Mouse (Mus musculus): Measurements from ENCODE around the gene Wdr62. TPM values are rescaled to one million over a fixed set of nuclear protein-coding genes. Genes with fewer than 3 reads are reported as not detected.
A peak's percentile ranks its signal among the peaks of the same experiment; 100 is the strongest.
"Not testable (repeated sequence)": the region's sequence is repeated elsewhere in the genome, so short reads cannot be mapped to it uniquely, and the experiment has no call there.

The Wdr62 gene
- polyA plus RNA-seq, 1 experiment from 2014 or later, result 7.7 TPM

GRCm38 (mm10) chr7:30251956-30252954 is 28.0 kb downstream of the Wdr62 start:
- Histone ChIP-seq H3K36me3 (ENCODE audit: control insufficient read depth, insufficient read depth, low read length) (peaks cover 12% of the 10 kb centered on the region; the same call in 1 of the 2 replicates), H3K4me2 (no peak overlapping the region)
- ATAC-seq (replicated peaks; ENCODE audit: insufficient number of reproducible peaks, low FRiP score, low TSS enrichment), result no peak

GRCm38 (mm10) chr7:30237374-30237773 is 42.8 kb downstream of the Wdr62 start:
- 79% methylated on average over 3 of the region's 3 CpGs for WGBS (ENCODE audit: insufficient replicate concordance)
- H3K4me3 ChIP-seq (ENCODE audit: low read depth, low read length); H3K36me3 ChIP-seq (ENCODE audit: control insufficient read depth, insufficient read depth, low read length); H3K27ac ChIP-seq (ENCODE audit: low read depth, low read length); H3K9me3 ChIP-seq (replicated peaks; ENCODE audit: control insufficient read depth, low read length); H3K27me3 ChIP-seq (ENCODE audit: control insufficient read depth, insufficient read depth, low read length); ATAC-seq (replicated peaks; ENCODE audit: insufficient number of reproducible peaks, low FRiP score, low TSS enrichment); H3K4me1 ChIP-seq (ENCODE audit: control insufficient read depth, insufficient read depth, low read length); H3K4me2 ChIP-seq; H3K9ac ChIP-seq (ENCODE audit: low read depth, low read length): not testable (repeated sequence)

More at GRCm38 (mm10) chr7:30251956-30252954, 28.0 kb downstream of the Wdr62 start:
- no peak overlapping the region for H3K4me3 ChIP-seq (ENCODE audit: low read depth, low read length)
- whole genome bisulfite sequencing (ENCODE audit: insufficient replicate concordance), result 84% methylated on average over 12 of the region's 12 CpGs
- no peaks in the 10 kb centered on the region for H3K4me1 ChIP-seq (ENCODE audit: control insufficient read depth, insufficient read depth, low read length)
- no peaks in the 10 kb centered on the region for H3K27me3 ChIP-seq (ENCODE audit: control insufficient read depth, insufficient read depth, low read length)
- no peaks in the 10 kb centered on the region for H3K9me3 ChIP-seq (replicated peaks; ENCODE audit: control insufficient read depth, low read length)
- no peak overlapping the region for H3K27ac ChIP-seq (ENCODE audit: low read depth, low read length)
- no peak overlapping the region for H3K9ac ChIP-seq (ENCODE audit: low read depth, low read length)

- Histone ChIP-seq H3K9me3 (replicated peaks; ENCODE audit: control insufficient read depth, low read length) (no peaks in the 10 kb centered on the region), H3K36me3 (ENCODE audit: control insufficient read depth, insufficient read depth, low read length) (peaks cover 3% of the 10 kb centered on the region; the same call in 1 of the 2 replicates), H3K4me1 (ENCODE audit: control insufficient read depth, insufficient read depth, low read length) (peaks cover 6% of the 10 kb centered on the region; the same call in 1 of the 2 replicates), H3K27ac (ENCODE audit: low read depth, low read length) (no peak within 1 kb of the TSS), H3K27me3 (ENCODE audit: control insufficient read depth, insufficient read depth, low read length) (no peaks in the 10 kb centered on the region), H3K9ac (ENCODE audit: low read depth, low read length) (no peak within 1 kb of the TSS), H3K4me3 (ENCODE audit: low read depth, low read length) (no peak within 1 kb of the TSS), H3K4me2 (no peak within 1 kb of the TSS)
- ATAC-seq (replicated peaks; ENCODE audit: insufficient number of reproducible peaks, low FRiP score, low TSS enrichment), result no peak
- 81% methylated on average over 4 of the region's 4 CpGs for WGBS (ENCODE audit: insufficient replicate concordance)
Observed at GRCm38 (mm10) chr7:30235625-30236024, 44.6 kb downstream of the Wdr62 start, which contains the start of gene Ovol3. TSS of gene Ovol3 (minus strand) at chr7:30235725.

GRCm38 (mm10) chr7:30235091-30235490 is 45.1 kb downstream of the Wdr62 start:
- H3K4me2 ChIP-seq, result no peak overlapping the region
- H3K27ac ChIP-seq (ENCODE audit: low read depth, low read length), result no peak overlapping the region
- H3K4me1 ChIP-seq (ENCODE audit: control insufficient read depth, insufficient read depth, low read length), result peaks cover 6% of the 10 kb centered on the region; the same call in 1 of the 2 replicates
- H3K36me3 ChIP-seq (ENCODE audit: control insufficient read depth, insufficient read depth, low read length), result 0 out of 2 replicates have a peak, but pooled peaks cover under 1% of the 10 kb centered on the region
- no peak overlapping the region for H3K4me3 ChIP-seq (ENCODE audit: low read depth, low read length)
- H3K27me3 ChIP-seq (ENCODE audit: control insufficient read depth, insufficient read depth, low read length), result no peaks in the 10 kb centered on the region
- H3K9ac ChIP-seq (ENCODE audit: low read depth, low read length), result no peak overlapping the region
- WGBS (ENCODE audit: insufficient replicate concordance), result 88% methylated on average over 8 of the region's 8 CpGs
- ATAC-seq (replicated peaks; ENCODE audit: insufficient number of reproducible peaks, low FRiP score, low TSS enrichment), result no peak
- no peaks in the 10 kb centered on the region for H3K9me3 ChIP-seq (replicated peaks; ENCODE audit: control insufficient read depth, low read length)

- Histone ChIP-seq H3K9me3 (replicated peaks; ENCODE audit: control insufficient read depth, low read length) (no peaks in the 10 kb centered on the region), H3K27me3 (ENCODE audit: control insufficient read depth, insufficient read depth, low read length) (no peaks in the 10 kb centered on the region), H3K4me2 (no peak overlapping the region), H3K4me1 (ENCODE audit: control insufficient read depth, insufficient read depth, low read length) (peaks cover 6% of the 10 kb centered on the region; the same call in 1 of the 2 replicates), H3K36me3 (ENCODE audit: control insufficient read depth, insufficient read depth, low read length) (no peaks in the 10 kb centered on the region; the same call in 1 of the 2 replicates), H3K27ac (ENCODE audit: low read depth, low read length) (no peak overlapping the region), H3K4me3 (ENCODE audit: low read depth, low read length) (no peak overlapping the region), H3K9ac (ENCODE audit: low read depth, low read length) (no peak overlapping the region)
- no peak for ATAC-seq (replicated peaks; ENCODE audit: insufficient number of reproducible peaks, low FRiP score, low TSS enrichment)
- WGBS (ENCODE audit: insufficient replicate concordance), result 94% methylated on average over 15 of the region's 15 CpGs
Observed at GRCm38 (mm10) chr7:30234276-30234858, 45.9 kb downstream of the Wdr62 start.

GRCm38 (mm10) chr7:30233387-30233786 is 46.8 kb downstream of the Wdr62 start:
- no peak overlapping the region for H3K9ac ChIP-seq (ENCODE audit: low read depth, low read length)

GRCm38 (mm10) chr7:30232631-30233148 is 47.5 kb downstream of the Wdr62 start:
- Histone ChIP-seq H3K36me3 (ENCODE audit: control insufficient read depth, insufficient read depth, low read length) (no peaks in the 10 kb centered on the region; the same call in 1 of the 2 replicates), H3K4me1 (ENCODE audit: control insufficient read depth, insufficient read depth, low read length) (peaks cover 6% of the 10 kb centered on the region; the same call in 1 of the 2 replicates), H3K4me3 (ENCODE audit: low read depth, low read length) (peak overlapping the region; percentile 85), H3K4me2 (peak overlapping the region; percentile 80), H3K9ac (ENCODE audit: low read depth, low read length) (peak overlapping the region; percentile 86), H3K27ac (ENCODE audit: low read depth, low read length) (peak overlapping the region; percentile 86), H3K9me3 (replicated peaks; ENCODE audit: control insufficient read depth, low read length) (no peaks in the 10 kb centered on the region), H3K27me3 (ENCODE audit: control insufficient read depth, insufficient read depth, low read length) (no peaks in the 10 kb centered on the region)
- ATAC-seq (replicated peaks; ENCODE audit: insufficient number of reproducible peaks, low FRiP score, low TSS enrichment), result no peak; the same call in 1 of the 2 replicates
- WGBS (ENCODE audit: insufficient replicate concordance), result 4% methylated on average over 24 of the region's 24 CpGs

More at GRCm38 (mm10) chr7:30233387-30233786, 46.8 kb downstream of the Wdr62 start:
- H3K4me1 ChIP-seq (ENCODE audit: control insufficient read depth, insufficient read depth, low read length), result peaks cover 6% of the 10 kb centered on the region; the same call in 1 of the 2 replicates
- H3K36me3 ChIP-seq (ENCODE audit: control insufficient read depth, insufficient read depth, low read length), result no peaks in the 10 kb centered on the region; the same call in 1 of the 2 replicates
- peak overlapping the region; percentile 80; the same call in 1 of the 2 replicates for H3K4me2 ChIP-seq
- no peak for ATAC-seq (replicated peaks; ENCODE audit: insufficient number of reproducible peaks, low FRiP score, low TSS enrichment)
- H3K9me3 ChIP-seq (replicated peaks; ENCODE audit: control insufficient read depth, low read length), result no peaks in the 10 kb centered on the region
- no peaks in the 10 kb centered on the region for H3K27me3 ChIP-seq (ENCODE audit: control insufficient read depth, insufficient read depth, low read length)
- H3K27ac ChIP-seq (ENCODE audit: low read depth, low read length), result no peak overlapping the region
- 86% methylated on average over 20 of the region's 20 CpGs for WGBS (ENCODE audit: insufficient replicate concordance)
- H3K4me3 ChIP-seq (ENCODE audit: low read depth, low read length), result peak overlapping the region; percentile 85; the same call in 1 of the 2 replicates

All from heart, embryonic 11.5 days (tissue).